Mouse (Mus musculus) bone marrow macrophage, adult 2 months (primary cell): Measurements from ENCODE around the gene Tmem182.

ENCODE experiments used
- CTCF ChIP-seq: IDR thresholded peaks from 2 replicates; pipeline ENCODE4 v1.5.1; 2012; ENCODE audit warnings: low read depth, mild to moderate bottlenecking, low read length, moderate library complexity
- POLR2A ChIP-seq: IDR thresholded peaks from 2 replicates; pipeline ENCODE4 v1.6.1; 2012; ENCODE audit warnings: mild to moderate bottlenecking, low read depth, low read length, borderline replicate concordance

GRCm38 (mm10) chr1:40867651-40868050 lies 62.2 kb downstream of the Tmem182 start:
- no peak for TF ChIP-seq POLR2A
- no peak for TF ChIP-seq CTCF
